Mouse (Mus musculus) lung, adult 2 months (tissue): ENCODE results near the gene Pprc1.

ENCODE experiments used
- CTCF ChIP-seq: fragments of 200-500 bp; IDR thresholded peaks from 2 replicates; pipeline ENCODE4 v1.5.1; 2011; ENCODE audit warnings: mild to moderate bottlenecking, low read length, control low read depth; ENCODE audit not compliant: insufficient read depth
- POLR2A ChIP-seq: fragments of 200-500 bp; IDR thresholded peaks from 2 replicates; pipeline ENCODE4 v1.6.1; 2011; ENCODE audit warnings: low read depth, mild to moderate bottlenecking, control low read depth, low read length, borderline replicate concordance; ENCODE audit errors: extremely low read depth

DNA sequence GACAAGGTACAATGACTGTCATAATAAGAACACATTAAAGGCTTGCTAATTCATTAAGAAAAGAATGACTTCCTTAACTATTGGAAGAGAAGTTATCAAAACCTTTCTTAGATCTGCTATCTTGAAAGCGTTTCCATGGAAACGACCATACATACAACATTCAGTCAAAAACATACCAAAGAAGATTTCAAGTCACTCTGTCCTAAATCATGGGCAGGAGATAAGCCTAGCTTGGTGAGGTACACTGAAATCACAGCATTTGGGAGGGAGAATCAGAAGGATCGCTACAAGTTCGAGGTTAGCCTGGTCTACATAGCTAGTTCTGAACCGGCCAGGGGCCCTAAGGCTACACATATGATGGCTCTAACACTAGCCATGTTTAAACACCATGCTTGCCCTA is 47.3 kb upstream of the Pprc1 start:
- no peak for TF ChIP-seq CTCF
- TF ChIP-seq POLR2A, result no peak
